Mouse (Mus musculus): Measurements from ENCODE around the gene Spg7. TPM values are rescaled to one million over a fixed set of nuclear protein-coding genes. Genes with fewer than 3 reads are reported as not detected.
"Not testable (repeated sequence)": the region's sequence is repeated elsewhere in the genome, so short reads cannot be mapped to it uniquely, and the experiment has no call there.

The Spg7 gene
- total RNA-seq (2021) = 10 to 100 TPM; 70.4 to 71.3 TPM

DNA sequence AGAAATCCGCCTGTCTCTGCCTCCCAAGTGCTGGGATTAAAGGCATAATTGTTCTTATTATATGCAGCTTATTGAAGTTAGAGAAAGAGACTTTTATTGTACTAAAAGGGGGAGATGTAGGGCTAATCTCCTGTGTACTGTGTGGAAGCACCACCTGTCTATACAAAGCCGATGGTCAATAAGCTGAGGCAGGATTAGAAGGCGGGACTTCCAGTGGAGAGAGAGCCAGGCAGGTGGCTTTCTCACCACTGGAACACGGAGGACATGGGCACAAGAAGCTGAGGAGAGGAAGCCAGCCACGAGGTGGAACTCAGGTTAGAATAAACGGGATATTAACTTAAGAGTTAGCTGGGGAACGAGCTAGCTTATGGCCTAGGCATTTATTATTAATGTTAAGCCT lies at the start of gene Spg7:
Spg7 (plus strand) TSS at position 222 of the 400 bp plus-strand sequence.
- intact Hi-C loops (cut with DNase I) = no loop called here

GRCm38 (mm10) chr8:123014429-123014828 lies 48.3 kb upstream of the Spg7 start:
- intact Hi-C loops (cut with DNase I) = no loop called here
- DNase-seq (ENCODE audit: extremely low spot score in 1 of 2, low spot score in 2 of 2) = no peak

More for the DNA sequence above, at the start of gene Spg7:
- DNase-seq (ENCODE audit: extremely low spot score in 1 of 2, low spot score in 2 of 2) = no peak

GRCm38 (mm10) chr8:123015074-123015473 lies 47.7 kb upstream of the Spg7 start:
- DNase-seq (ENCODE audit: extremely low spot score in 1 of 2, low spot score in 2 of 2) = no peak
- intact Hi-C loops (cut with DNase I) = no loop called here

- intact Hi-C loops (cut with DNase I) = no loop called here
- no peak for DNase-seq (ENCODE audit: extremely low spot score in 1 of 2, low spot score in 2 of 2)
Measured at GRCm38 (mm10) chr8:123017143-123017542, 45.6 kb upstream of the Spg7 start.

DNA sequence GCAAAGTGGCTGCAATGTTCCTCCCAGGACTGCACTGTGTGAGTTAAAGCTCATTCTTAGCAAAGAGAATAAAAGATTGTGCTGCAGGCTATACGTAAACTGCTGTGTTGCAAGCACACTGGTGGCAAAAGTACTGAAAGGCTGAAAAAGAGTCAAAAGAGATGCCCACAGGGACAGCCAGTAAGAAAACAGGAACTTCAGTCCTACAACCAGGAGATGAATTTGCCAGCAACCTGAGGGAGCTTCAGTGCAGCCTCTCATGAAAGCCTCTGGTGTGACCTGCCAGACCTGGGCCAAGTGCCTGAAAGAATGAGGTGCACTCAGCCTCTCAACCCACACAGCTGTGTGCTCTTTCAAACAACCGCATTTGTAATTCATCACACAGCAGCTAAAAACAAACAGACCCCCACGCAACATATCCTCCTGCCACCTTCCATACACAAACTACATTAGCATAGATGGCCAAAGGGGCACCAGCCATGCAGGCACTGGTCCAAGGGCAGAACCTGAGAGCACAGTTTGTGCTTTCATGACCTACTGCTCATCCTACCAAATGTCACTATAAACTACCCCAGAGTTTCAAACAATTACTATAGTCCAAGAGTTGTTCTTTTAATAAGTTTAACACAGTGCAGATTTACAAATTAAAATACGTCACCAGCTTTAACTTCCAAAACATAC lies 44.1 kb upstream of the Spg7 start:
- intact Hi-C loops (cut with DNase I) = no loop called here
- DNase-seq (ENCODE audit: extremely low spot score in 1 of 2, low spot score in 2 of 2) = no peak

DNA sequence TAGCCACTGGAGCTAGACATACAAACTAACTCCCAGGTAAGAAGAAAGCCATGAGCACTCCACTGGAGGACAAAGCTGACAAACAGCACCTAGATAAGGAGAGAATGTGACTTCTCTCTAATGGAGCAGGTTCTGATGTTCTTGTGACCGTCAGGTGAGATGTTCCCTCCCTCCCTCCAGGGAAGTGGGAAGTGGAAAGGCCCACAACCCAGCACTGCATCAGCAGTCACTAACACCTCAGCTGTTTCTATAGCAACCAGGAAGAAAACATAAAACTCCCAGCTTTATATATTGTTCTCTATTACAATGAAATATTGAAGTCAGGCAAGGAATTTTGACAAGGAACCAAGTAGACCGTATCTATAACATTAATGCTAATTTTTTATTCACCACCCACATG lies 42.7 kb upstream of the Spg7 start:
- intact Hi-C loops (cut with DNase I) = no loop called here
- no peak for DNase-seq (ENCODE audit: extremely low spot score in 1 of 2, low spot score in 2 of 2)

GRCm38 (mm10) chr8:123020859-123021258 lies 41.9 kb upstream of the Spg7 start:
- DNase-seq (ENCODE audit: extremely low spot score in 1 of 2, low spot score in 2 of 2) = no peak
- intact Hi-C loops (cut with DNase I) = no loop called here

GRCm38 (mm10) chr8:123021259-123021658 lies 41.5 kb upstream of the Spg7 start:
- no peak for DNase-seq (ENCODE audit: extremely low spot score in 1 of 2, low spot score in 2 of 2)
- intact Hi-C loops (cut with DNase I) = no loop called here

DNA sequence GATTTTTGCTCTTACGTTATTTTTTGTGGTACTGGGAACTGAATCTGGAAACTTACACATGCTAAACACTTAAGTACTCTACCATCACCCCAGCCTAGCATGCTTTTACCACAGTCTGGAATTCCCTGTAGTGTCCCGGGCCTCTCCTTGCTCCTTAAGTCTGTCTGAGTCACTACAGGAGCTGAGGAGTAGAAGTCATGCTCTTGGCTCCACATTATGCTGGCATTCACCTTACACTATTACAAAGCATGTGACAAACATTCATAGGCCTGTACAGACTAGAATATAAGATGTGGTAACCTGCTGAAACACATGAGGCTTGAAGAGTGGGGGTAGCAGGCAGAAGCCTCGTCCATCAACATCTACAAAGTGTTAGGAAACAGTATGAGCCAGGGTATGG lies 40.0 kb upstream of the Spg7 start:
- no peak for DNase-seq (ENCODE audit: extremely low spot score in 1 of 2, low spot score in 2 of 2)
- intact Hi-C loops (cut with DNase I) = no loop called here

DNA sequence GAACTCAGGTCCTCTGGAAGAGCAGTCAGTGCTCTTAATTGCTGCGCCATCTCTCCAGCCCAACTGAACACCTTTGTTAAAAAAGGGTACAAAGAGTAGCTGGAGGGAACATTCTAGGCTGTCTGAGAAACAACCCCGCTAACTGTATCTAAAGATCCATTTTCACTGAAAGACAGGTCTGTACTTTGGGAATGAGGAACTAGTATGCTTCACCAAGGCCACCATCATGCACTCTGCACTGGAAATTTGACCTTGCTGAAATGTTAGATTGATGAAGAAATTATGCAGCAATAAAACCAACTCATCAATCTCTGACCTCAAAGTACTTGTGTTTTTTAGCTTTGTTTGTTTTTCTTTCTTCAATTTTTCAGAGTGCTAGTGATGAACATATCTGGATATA lies 38.5 kb upstream of the Spg7 start:
- intact Hi-C loops (cut with DNase I) = no loop called here
- DNase-seq (ENCODE audit: extremely low spot score in 1 of 2, low spot score in 2 of 2) = no peak

DNA sequence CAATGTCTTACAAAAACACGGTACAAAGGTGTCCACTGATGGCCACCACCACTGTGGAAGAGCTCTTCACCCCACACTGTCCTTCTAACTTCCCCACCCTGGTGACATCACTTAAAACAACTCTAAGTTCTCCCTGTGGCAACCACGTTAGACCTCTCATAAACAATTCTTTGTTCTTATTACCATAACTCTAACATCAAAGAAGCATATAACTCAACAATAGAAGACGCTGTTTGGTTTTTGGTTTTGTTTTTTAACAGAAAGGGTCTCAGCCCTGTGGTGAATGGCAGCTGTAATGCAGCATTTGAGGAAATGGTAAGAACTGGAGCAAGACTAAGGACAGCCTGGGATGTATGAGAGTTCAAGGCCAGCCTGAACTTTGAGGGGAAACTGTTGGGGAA lies 36.8 kb upstream of the Spg7 start:
- intact Hi-C loops (cut with DNase I) = no loop called here
- no peak for DNase-seq (ENCODE audit: extremely low spot score in 1 of 2, low spot score in 2 of 2)

- intact Hi-C loops (cut with DNase I) = no loop called here
- DNase-seq (ENCODE audit: extremely low spot score in 1 of 2, low spot score in 2 of 2) = no peak
Measured at GRCm38 (mm10) chr8:123027786-123028185, 35.0 kb upstream of the Spg7 start.

- DNase-seq (ENCODE audit: extremely low spot score in 1 of 2, low spot score in 2 of 2); intact Hi-C loops (cut with DNase I): not testable (repeated sequence)
Measured at GRCm38 (mm10) chr8:123030091-123030490, 32.7 kb upstream of the Spg7 start.

DNA sequence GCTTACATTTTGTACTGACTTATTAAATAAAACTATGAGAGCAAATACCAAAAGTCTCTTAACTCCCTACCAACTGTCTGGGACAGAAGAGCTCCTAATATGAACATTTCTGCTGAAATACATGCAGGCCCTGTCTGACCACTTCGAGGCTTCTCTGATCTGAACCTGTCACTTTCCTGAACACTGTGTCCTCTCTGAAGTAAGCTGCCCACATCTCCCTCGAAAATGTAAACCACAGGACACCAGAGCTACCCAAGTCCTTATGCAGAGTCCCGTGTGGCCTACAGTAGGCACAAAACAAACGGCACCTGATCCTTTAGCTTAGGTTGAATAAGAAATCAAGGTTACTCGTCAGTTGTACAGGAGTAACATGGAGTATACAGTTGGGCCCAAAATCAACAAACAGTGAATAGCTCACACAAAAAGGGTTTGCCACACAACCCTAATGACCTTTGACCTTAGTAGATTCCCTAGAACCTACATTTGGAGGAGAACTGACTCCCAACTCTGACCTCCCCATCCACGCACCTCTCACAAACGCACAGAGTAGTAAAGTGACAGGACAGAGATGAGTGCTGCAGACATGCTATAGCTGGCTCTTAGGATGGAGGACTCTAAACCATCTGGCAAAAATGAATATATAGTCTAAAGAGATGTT lies 31.3 kb upstream of the Spg7 start:
- intact Hi-C loops (cut with DNase I) = no loop called here
- DNase-seq (ENCODE audit: extremely low spot score in 1 of 2, low spot score in 2 of 2) = no peak

- DNase-seq (ENCODE audit: extremely low spot score in 1 of 2, low spot score in 2 of 2) = no peak
- intact Hi-C loops (cut with DNase I) = no loop called here
Measured at GRCm38 (mm10) chr8:123032730-123033129, 30.0 kb upstream of the Spg7 start.

GRCm38 (mm10) chr8:123033431-123033830 lies 29.3 kb upstream of the Spg7 start:
- no peak for DNase-seq (ENCODE audit: extremely low spot score in 1 of 2, low spot score in 2 of 2)
- intact Hi-C loops (cut with DNase I) = no loop called here

GRCm38 (mm10) chr8:123034171-123034570 lies 28.6 kb upstream of the Spg7 start:
- intact Hi-C loops (cut with DNase I) = no loop called here
- no peak for DNase-seq (ENCODE audit: extremely low spot score in 1 of 2, low spot score in 2 of 2)

DNA sequence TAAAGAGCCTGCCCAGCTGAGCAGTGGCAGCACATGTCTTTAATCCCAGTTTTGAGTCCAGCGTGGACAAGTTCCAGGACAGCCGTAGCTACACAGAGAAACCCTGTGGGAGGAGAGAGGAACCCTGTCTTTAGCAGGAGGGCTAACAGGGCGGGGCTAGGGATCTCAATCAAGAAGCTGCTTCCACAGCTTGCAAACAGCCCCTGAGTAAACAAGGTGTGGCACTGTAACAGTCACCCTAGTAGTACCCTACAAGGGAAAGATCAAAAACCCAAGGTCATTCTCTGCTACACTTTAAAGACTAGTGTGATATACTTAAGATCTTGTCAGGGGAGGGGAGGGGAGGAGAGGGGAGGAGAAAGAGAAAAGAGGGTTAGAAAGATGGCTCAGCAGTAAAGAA lies 25.8 kb upstream of the Spg7 start:
- intact Hi-C loops (cut with DNase I) = no loop called here
- no peak for DNase-seq (ENCODE audit: extremely low spot score in 1 of 2, low spot score in 2 of 2)

- no peak for DNase-seq (ENCODE audit: extremely low spot score in 1 of 2, low spot score in 2 of 2)
- intact Hi-C loops (cut with DNase I) = no loop called here
Measured at GRCm38 (mm10) chr8:123037487-123037886, 25.3 kb upstream of the Spg7 start.

DNA sequence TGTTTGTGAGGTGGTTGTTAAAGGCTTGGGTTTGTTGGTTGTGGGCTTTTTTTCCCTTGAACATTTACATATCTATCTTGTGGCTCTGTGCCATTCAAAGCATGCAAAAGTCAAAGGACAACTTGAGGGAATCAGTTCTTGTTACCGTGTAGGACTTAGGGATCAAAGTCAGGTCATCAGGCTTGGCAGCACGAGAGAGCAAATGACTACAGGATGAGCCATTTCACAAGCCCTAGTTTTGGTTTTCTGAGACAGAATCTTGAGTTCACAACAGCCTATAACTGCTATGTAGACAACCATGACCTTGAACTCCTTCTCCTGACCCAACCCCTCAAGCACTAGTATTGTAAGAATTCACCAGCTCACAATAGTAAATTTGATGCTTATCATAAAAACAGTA lies 24.4 kb upstream of the Spg7 start:
- no peak for DNase-seq (ENCODE audit: extremely low spot score in 1 of 2, low spot score in 2 of 2)
- intact Hi-C loops (cut with DNase I) = no loop called here
